Mouse (Mus musculus) stomach, postnatal 0 days (tissue): ENCODE data around the gene Dydc1.

Experiments
- CTCF ChIP-seq: IDR thresholded peaks from 2 replicates; pipeline ENCODE4 v1.5.1; 2016; ENCODE audit warnings: antibody characterized with exemption, low read depth, mild to moderate bottlenecking, moderate library complexity
- EP300 ChIP-seq: optimal IDR thresholded peaks from 2 replicates; pipeline ENCODE3; 2016; ENCODE audit warnings: antibody characterized with exemption

DNA sequence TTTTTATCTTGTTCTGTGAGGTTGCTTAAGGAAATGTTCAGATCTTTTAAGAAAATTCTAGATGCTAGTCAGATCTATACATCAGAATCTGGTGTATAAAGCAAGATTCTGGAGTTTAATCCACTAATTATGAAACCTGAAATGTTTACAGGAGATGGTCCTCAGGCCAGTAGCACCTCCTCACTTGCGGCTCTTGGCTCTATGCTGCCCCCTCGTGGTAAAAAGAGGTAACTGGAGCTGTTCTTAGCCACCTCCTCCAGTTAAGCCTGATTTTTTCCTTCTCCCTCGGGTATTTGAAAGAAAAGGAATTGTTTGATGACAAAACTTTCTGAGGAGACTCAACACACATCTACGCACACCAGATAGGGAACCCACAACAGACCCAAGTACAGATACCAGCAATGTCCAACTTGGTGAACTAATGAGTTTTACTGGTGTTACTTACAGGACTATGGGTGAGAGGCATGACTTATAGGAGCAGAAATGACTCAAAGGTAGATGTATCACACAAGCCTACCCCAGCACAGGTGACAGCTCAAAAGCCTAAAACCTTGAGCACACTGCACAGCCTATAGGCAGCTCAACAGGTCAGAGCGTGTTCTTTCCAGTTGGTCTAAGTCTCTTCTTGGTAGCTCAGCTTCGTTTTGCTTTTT is 37.4 kb upstream of the Dydc1 start:
- TF ChIP-seq CTCF (peak; percentile 92), EP300 (no peak)
